Mouse (Mus musculus): Measurements from ENCODE around the gene Trappc5.
A peak's percentile ranks its signal among the peaks of the same experiment; 100 is the strongest.

Trappc5 gene

GRCm38 (mm10) chr8:3676131-3676992 is at the start of gene Trappc5:
Gene Trappc5, plus strand, starts transcription at chr8:3676299.
- DNase-seq: peak; percentile 98

- no peak for DNase-seq
Observed at GRCm38 (mm10) chr8:3626971-3627370, 49.1 kb upstream of the Trappc5 start.

GRCm38 (mm10) chr8:3628014-3628413 is 48.1 kb upstream of the Trappc5 start:
- DNase-seq: peak; percentile 66 to 74

- DNase-seq: peak; percentile 93
Observed at GRCm38 (mm10) chr8:3630647-3631477, 45.2 kb upstream of the Trappc5 start, which contains the start of gene Stxbp2. Gene Stxbp2, plus strand, starts transcription at chr8:3630955.

GRCm38 (mm10) chr8:3631478-3631875 is 44.6 kb upstream of the Trappc5 start:
- DNase-seq: peak; percentile 35 to 40

DNA sequence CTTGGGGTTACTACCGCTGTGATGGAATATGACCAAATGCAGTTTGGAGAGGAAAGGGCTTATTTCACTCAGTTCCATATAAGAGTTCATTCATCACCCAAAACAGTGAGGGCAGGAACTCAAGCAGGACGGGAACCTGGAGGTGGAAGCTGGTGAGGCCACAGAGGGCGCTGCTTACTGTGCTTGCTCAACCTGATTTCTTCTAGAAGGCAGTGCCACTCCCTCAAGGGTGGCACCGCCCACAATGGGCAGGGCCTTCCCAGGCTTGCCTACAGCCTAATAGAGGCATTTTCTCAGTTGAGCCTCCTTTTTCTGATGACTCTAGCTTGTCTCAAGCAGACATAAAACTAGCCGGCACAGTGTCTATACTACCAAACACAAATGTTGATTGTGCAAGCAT is 30.3 kb upstream of the Trappc5 start:
- peak; percentile 76 to 78 for DNase-seq

GRCm38 (mm10) chr8:3646824-3647531 is 29.1 kb upstream of the Trappc5 start:
- DNase-seq: no peak

DNA sequence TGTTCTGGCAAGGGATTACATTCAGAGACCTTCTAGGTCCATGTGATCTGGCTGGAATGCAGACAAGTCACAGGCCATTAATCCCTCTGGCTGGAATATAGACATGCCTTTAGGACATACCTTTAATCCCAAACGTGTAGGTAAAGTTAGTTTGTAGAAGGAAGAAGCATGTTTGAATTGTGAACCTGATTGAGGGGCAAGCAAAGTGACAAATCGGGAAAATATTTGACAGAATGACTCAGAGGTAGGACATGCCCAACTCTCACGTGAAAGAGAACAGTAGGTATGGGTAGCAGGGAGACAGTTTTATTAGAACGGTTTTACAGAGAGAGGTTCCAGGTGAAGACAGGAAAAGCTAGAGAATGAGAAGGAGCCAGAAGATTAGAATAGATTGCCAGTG is 28.5 kb upstream of the Trappc5 start:
- DNase-seq: no peak

DNA sequence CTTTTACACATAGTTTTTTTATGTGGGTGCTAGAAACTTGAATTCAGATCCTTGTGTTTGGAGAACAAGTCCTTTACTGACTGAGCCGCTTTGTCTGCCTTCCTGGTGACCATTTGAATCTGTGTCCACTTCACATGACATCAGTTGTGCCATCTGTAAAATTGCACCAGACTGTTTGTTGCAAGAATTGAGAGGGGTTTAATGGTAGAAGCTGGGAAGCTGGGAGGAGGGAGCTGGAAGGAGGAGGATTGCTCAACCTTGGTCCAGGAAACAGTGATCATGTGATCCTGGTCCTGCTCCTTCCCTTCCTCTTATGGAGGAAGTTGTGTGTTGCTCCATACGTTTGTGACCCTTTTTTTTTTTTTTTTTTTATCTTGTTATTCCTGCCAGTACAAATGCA is 27.8 kb upstream of the Trappc5 start:
- no peak for DNase-seq

GRCm38 (mm10) chr8:3648990-3649389 is 27.1 kb upstream of the Trappc5 start:
- no peak for DNase-seq

DNA sequence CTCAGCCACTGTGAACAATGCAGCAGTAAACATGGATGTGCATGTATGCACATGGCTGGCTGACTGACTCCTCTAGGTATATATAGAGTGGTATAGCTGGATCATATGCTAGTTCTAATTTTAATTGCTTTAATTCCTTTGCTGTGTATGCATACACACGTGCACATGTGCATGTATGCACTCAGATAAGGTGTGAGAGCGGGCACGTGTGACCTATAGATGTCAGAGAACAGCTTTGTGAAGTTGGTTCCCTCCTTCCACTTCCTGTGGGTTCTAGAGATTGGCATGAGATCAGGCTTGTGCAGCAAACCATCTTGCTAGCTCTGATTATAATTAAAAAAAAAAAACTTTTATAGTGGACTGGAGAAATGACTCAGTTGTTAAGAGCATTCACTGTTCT is 23.3 kb upstream of the Trappc5 start:
- no peak for DNase-seq

DNA sequence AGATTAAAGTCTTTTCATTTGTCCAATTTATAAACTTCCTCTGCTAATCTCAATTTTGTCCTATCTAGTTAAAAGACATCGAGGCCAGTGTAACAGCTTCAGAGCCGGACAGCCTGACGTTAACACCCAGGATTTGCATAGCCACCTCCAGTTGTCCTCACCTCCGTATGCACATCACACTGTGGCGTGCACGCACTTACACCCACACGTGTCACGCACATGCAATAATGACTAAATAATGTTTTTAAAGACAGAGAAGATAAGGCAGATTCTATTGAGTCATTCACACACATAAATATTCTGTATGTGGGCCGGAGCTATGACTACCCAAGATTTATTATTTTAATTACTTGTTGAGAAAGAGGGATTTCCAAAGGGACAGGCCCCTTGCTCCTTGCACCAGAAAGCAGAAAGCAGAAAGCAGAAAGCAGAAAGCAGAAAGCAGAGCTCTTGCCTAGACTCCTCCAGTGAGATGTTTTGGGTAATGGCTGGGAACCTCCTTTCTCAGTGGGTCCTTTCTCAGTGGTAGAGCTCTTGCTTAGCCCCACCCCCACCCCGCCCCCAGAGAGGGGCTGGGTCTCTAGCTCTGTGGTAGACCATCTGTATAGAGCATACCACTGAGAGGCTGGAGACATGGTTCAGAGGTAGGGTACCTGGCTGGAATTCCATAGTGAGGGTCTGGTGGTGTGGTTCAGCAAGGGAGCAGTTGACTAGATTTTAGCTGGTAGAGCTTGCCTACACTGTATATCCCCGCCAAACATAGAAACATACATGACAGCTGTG is 21.2 kb upstream of the Trappc5 start:
- DNase-seq: no peak

DNA sequence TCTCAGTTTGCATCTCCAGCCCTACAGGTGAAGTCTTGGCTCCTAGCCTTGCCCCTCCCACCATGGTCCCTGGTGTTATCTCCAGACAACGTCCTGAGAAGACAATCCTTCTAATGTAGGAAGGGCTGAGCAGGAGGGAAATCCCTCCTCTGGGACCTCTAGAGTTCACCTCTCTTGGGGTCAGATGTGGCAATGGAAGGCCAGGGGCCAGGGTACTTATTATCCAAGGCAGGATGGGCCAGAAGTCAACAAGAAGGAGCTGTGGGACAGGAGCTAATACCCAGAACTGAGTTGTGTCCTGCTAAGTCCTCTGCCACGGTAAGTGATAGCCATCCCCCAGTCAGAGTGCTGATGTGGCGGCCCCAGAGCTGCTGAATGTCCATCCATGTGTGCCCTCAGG is 20.6 kb upstream of the Trappc5 start, which contains the start of gene Retn:
TSS of gene Retn (plus strand) at position 245 of the 400 bp plus-strand sequence.
- DNase-seq: no peak

GRCm38 (mm10) chr8:3656725-3657381 is 19.2 kb upstream of the Trappc5 start:
- no peak for DNase-seq

DNA sequence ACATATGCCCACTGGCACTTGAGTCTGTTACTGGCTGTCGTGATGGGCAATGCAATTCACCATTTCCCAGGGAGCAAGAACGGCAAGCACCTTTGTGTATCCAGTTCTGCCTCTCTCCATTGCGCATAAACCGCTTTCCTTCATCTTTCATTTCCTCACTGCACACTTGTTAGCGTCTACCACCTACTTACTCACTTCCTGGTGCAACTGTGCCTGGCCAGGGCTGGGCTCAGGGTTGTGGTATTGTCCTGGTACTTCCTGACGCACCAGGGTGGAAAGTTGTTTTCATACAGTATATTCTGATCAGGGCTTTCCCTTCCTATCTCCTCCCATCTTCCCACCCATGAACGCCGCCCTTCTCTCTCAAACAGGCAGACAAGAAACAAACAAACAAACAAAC is 15.2 kb upstream of the Trappc5 start:
- DNase-seq: no peak

DNA sequence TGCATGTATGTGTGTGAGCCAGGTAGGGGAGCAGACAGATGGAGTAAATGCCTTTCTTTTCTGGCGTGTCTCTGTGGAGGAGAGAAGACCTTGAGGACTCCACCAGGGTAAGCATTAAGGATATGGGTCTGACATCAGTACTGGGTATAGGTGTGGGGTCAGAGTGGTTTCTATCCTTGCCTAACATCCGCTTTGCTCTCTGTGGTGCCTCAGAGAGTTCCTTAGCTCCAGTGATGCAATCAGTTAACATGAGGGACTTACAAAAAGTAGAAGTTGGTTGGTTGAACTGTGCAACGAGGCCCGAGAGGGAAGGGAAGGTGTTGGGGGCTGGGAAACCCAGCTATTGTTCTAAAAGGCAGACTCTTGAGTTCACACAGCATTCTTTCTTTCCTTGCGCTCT is 11.7 kb upstream of the Trappc5 start:
- DNase-seq: no peak

DNA sequence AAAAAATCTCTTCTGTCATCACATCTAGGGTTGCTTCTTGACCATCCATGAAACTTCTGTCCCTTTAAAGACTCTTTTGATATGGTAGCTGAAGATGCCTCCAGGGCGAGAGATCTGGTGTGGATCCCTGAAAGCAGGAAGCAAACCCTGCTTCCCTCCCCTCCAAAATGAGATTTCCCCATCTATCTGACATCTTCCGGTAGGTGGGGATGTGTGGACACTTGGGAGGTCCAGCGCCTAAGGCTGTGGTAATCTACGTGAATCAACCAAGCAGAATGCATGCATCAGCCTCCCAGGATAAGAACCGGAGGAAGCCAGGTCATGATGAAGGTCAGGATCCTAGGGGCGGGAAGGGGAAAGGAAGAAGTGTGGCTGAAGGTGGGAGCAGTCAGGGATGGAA is 10.6 kb upstream of the Trappc5 start, which contains the start of gene Mcemp1:
TSS of gene Mcemp1 (plus strand) at position 248 of the 400 bp plus-strand sequence.
- no peak for DNase-seq

- DNase-seq: peak; percentile 64 to 65
Observed at GRCm38 (mm10) chr8:3670388-3670787, 5.7 kb upstream of the Trappc5 start.

DNA sequence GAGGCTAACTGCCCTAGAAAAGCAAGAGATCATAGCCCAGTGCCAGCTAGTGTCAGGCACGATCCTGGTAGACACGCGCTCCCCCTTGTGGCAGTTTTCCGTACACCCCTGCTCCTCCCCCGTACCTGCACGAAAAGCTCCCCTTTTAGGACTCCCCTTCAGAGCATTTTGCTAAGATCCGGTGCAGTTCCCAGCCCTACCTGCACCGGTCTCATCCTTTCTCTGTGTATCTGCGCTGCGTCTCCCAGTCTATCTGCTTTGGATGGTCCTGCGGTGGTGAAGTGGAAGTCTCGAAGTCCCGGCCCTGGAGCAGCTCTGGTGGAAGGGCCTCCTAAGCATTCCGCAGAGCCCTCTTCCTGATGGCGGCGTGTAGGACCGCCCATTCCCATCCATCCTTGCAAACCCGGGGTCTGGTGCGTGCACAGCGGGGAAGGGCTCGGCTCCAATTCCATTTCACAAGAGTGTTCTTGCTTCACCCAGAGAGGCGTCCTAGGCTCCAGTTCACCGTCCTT is 4.1 kb upstream of the Trappc5 start, which contains the start of gene Fcor:
TSS of gene Fcor (minus strand) at position 383 of the 512 bp plus-strand sequence.
- peak; percentile 92 to 94 for DNase-seq

DNA sequence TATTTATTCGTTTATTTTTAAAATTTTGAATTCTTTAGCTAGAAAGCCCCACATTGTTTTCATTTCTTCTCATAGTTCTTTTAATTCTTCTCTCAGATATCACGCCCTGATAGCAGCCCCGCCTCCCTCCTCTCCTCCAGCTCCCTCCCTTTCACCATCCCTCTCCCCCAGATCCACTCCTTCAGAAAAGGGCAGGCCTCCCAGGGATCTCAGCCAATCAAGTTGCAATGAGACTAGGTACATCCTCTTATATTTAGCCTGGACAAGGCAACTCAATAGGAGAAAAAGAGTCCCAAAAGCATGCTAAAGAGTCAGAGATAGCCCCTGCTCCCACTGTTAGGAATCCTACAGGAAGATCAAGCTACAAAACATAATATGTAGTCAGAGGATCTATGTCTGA is 1.4 kb upstream of the Trappc5 start:
- DNase-seq: no peak

- DNase-seq: no peak
Observed at GRCm38 (mm10) chr8:3676993-3677579, 987 bp downstream of the Trappc5 start.
